Mouse (Mus musculus) intestine, embryonic 14.5 days (tissue): ENCODE measurements at regions not wholly inside any gene's neighbourhood (a gene's known extent, or its start where the extent isn't known, plus 50 kb on each side); places are given as distances from the start of the nearest gene placed in this dataset.

Source experiments
- ATAC-seq: fragments of 200-750 bp; cut with Nextera tagmentation; replicated peaks from 2 replicates; pipeline ENCODE4 v1.8.0; 2017; ENCODE audit warnings: low read depth, moderate number of reproducible peaks, moderate TSS enrichment, moderate library complexity; ENCODE audit not compliant: low FRiP score, low TSS enrichment
- DNase-seq: peaks from one replicate; pipeline ENCODE4 v3.0.0-alpha.2; 2018; ENCODE audit warnings: low spot score
- H3K27ac ChIP-seq: fragments of 300-500 bp; sonication (generic); 2 replicates; pipeline ENCODE4 v1.5.1; 2014; ENCODE audit warnings: low read depth, mild to moderate bottlenecking, control low read depth
- H3K27me3 ChIP-seq: fragments of 300-500 bp; sonication (generic); replicated peaks from 2 replicates; pipeline ENCODE4 v1.6.1; 2014; ENCODE audit warnings: low read length, control low read depth; ENCODE audit not compliant: control insufficient read depth, insufficient read depth
- H3K36me3 ChIP-seq: fragments of 300-500 bp; sonication (generic); 2 replicates; pipeline ENCODE4 v1.6.1; 2014; ENCODE audit warnings: low read length, control low read depth; ENCODE audit not compliant: control insufficient read depth, insufficient read depth
- H3K4me1 ChIP-seq: fragments of 300-500 bp; sonication (generic); replicated peaks from 2 replicates; pipeline ENCODE4 v1.6.1; 2014; ENCODE audit warnings: low read length, control low read depth, mixed read lengths; ENCODE audit not compliant: control insufficient read depth, insufficient read depth
- H3K4me2 ChIP-seq: fragments of 300-500 bp; sonication (generic); 2 replicates; pipeline ENCODE4 v1.6.1; 2014; ENCODE audit warnings: low read length
- H3K4me3 ChIP-seq: fragments of 300-500 bp; sonication (generic); 2 replicates; pipeline ENCODE4 v1.5.1; 2014; ENCODE audit warnings: low read depth, low read length, control low read depth, mixed read lengths
- H3K9ac ChIP-seq: fragments of 300-500 bp; sonication (generic); 2 replicates; pipeline ENCODE4 v1.6.1; 2014; ENCODE audit warnings: mild to moderate bottlenecking, low read length
- H3K9me3 ChIP-seq: fragments of 300-500 bp; sonication (generic); 2 replicates; pipeline ENCODE4 v1.6.1; 2016; ENCODE audit warnings: low read length, control low read depth; ENCODE audit not compliant: control insufficient read depth
- WGBS: fragments of 180-500 bp; shearing (Covaris S2); extraction: QIAGEN DNeasy Blood & Tissue Kit; methylation state at CpG from one replicate; pipeline ENCODE4 v1.1.7; 2014; 5-methylcytosine and 5-hydroxymethylcytosine counted together

DNA sequence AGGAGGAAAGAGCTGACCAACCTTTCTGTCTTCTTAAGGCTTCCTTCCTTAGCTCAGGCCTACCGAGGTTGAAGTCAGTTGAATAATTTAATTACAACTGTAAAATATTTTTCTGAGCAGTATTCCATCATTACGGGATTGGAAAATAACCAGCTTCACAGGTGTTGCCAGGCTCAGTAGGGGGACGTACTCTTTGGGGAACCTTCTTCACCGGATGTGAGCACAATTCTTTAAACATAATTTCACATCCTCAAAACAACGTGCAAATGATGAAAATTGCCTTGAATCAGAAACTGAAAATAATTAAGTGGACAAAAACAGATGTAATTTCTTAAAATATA, 515.9 kb downstream of the Tns3 start:
- Histone ChIP-seq H3K4me1 (no peaks in the 10 kb centered on the region), H3K9me3 (no peaks in the 10 kb centered on the region), H3K4me3 (no peak overlapping the region), H3K27me3 (no peaks in the 10 kb centered on the region), H3K36me3 (no peaks in the 10 kb centered on the region), H3K27ac (no peak overlapping the region), H3K9ac (no peak overlapping the region), H3K4me2 (no peak overlapping the region)
- WGBS: 83% methylated on average over 5 of the region's 5 CpGs
- ATAC-seq (no peak), DNase-seq (no peak)

DNA sequence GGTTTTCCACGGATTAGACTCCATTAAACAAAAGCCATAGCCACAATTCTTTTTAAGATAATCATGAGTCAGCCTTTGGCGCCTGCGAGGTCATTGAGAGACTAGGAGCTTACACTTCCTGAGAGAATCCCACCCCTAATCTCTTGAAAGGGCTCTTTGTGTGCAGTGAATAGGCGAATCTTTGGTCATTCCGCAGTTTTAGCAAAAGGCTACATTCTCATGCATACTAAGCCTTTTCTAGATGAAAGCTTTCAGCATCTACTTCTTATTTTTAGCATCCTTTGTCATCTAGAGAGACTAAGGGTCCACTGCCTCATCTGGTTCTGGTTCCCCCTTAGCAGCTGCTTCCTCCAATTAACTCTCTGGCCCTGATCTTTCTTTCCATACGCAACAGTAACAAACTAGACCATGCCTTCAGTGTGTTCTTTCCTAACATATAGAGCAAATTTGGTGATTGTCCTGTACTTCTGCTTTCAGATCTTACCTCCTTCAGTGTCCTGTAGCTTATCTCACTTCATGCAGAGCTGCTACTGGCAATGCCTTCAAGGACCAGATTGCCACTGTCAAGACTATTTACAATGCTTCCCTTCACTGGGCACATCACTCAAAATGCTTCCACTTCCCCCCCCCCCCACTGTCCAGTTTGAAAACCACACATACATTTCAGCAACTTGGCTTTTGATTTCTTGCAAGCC, 516.4 kb downstream of the Tns3 start:
- Histone ChIP-seq H3K27ac (no peak overlapping the region), H3K27me3 (no peaks in the 10 kb centered on the region), H3K4me2 (no peak overlapping the region), H3K9ac (no peak overlapping the region), H3K36me3 (no peaks in the 10 kb centered on the region), H3K4me3 (no peak overlapping the region), H3K9me3 (no peaks in the 10 kb centered on the region), H3K4me1 (no peaks in the 10 kb centered on the region)
- no peak for DNase-seq
- no peak for ATAC-seq
- WGBS: 61% methylated on average over 6 of the region's 6 CpGs

DNA sequence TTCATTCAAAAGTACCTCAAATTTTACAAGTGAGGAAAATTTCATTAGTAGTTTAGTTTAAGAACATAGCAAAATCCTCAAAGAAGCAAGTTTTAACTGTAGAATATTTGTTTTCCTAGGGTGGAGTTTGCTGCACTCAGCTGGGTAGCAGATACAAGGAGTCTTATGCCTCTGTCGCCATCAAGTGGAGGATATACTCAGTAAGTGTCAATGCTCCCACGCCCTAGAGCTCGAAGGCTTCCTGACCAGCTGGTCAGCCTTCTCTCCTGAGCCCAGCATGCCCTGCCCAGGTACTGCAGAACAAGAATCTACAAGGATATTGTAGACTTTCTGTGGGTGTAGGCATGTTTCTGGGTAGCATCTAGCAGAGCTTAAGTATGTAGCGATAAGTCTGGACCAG, 527.0 kb downstream of the Tns3 start:
- DNase-seq (no peak), ATAC-seq (0 out of 2 replicates have a peak, but pooled peaks have one; percentile 47)
- Histone ChIP-seq H3K36me3 (no peaks in the 10 kb centered on the region), H3K4me1 (no peaks in the 10 kb centered on the region), H3K27ac (no peak overlapping the region), H3K4me2 (no peak overlapping the region), H3K9ac (no peak overlapping the region), H3K4me3 (no peak overlapping the region), H3K9me3 (no peaks in the 10 kb centered on the region), H3K27me3 (no peaks in the 10 kb centered on the region)
- 37% methylated on average over 4 of the region's 4 CpGs for WGBS

- no peak overlapping the region for H3K4me2 ChIP-seq
- no peak overlapping the region for H3K4me3 ChIP-seq
- no peaks in the 10 kb centered on the region for H3K4me1 ChIP-seq
- no peaks in the 10 kb centered on the region for H3K36me3 ChIP-seq
- ATAC-seq (no peak), DNase-seq (no peak)
- no peak overlapping the region for H3K27ac ChIP-seq
- 77% methylated on average over 4 of the region's 4 CpGs for WGBS
- H3K9ac ChIP-seq: no peak overlapping the region
- H3K27me3 ChIP-seq: no peaks in the 10 kb centered on the region
- H3K9me3 ChIP-seq: no peaks in the 10 kb centered on the region
These were observed 527.7 kb downstream of the Tns3 start for GRCm38 (mm10) chr11:8136666-8137065.

DNA sequence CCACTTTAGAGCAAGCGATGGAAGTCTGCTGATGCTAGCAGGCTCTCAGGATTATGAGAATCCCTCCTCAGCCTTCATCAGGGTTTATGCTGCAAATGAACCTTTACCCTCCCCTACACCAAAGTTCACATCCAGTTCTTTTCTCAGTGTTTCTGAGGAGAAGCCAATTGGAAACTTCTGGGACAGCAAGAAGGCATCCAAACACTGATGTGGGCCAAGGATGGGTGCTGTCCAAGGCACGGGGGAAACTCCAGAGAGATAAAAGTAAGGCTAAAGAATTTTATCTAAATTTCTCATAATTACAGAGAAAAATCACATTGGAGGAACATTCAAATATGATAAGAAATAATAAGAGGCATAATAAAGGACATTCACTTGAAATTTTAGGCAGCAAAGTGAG, 555.0 kb downstream of the Tns3 start:
- 80% methylated on average over 2 of the region's 2 CpGs for whole genome bisulfite sequencing
- DNase-seq (no peak), ATAC-seq (no peak)
- Histone ChIP-seq H3K36me3 (no peaks in the 10 kb centered on the region), H3K4me3 (no peak overlapping the region), H3K27me3 (no peaks in the 10 kb centered on the region), H3K4me2 (no peak overlapping the region), H3K9ac (no peak overlapping the region), H3K9me3 (no peaks in the 10 kb centered on the region), H3K4me1 (no peaks in the 10 kb centered on the region), H3K27ac (no peak overlapping the region)

GRCm38 (mm10) chr11:8101091-8101490, 563.2 kb downstream of the Tns3 start:
- ATAC-seq (no peak), DNase-seq (no peak)
- Histone ChIP-seq H3K36me3 (no peaks in the 10 kb centered on the region), H3K9ac (no peak overlapping the region), H3K27me3 (no peaks in the 10 kb centered on the region), H3K27ac (no peak overlapping the region), H3K9me3 (no peaks in the 10 kb centered on the region), H3K4me2 (no peak overlapping the region), H3K4me3 (no peak overlapping the region), H3K4me1 (no peaks in the 10 kb centered on the region)
- 83% methylated on average over 7 of the region's 7 CpGs for WGBS

DNA sequence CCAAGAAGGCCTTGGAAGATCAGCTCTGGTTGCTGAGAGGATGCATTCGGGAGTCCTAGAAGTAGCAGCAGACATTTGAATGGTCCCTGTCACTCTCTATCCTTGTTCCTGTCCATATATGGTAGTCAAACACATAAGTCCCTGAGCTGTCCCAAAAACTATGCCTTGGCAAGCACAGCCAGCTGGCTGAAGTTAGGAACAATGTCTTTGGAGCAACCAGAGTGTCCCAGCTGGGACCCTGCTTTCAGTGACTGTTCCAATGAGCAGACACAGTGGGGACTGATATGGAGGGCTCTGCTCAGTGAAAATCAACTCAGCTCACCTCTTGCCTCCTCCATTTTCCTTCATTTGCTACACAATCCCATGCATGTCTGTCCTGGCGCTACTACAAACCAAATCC, 580.0 kb downstream of the Tns3 start:
- no peak for ATAC-seq
- WGBS: 89% methylated on average over 2 of the region's 2 CpGs
- Histone ChIP-seq H3K27me3 (no peaks in the 10 kb centered on the region), H3K4me3 (no peak overlapping the region), H3K9ac (no peak overlapping the region), H3K9me3 (no peaks in the 10 kb centered on the region), H3K27ac (no peak overlapping the region), H3K4me2 (no peak overlapping the region), H3K36me3 (no peaks in the 10 kb centered on the region), H3K4me1 (no peaks in the 10 kb centered on the region)
- DNase-seq: no peak

GRCm38 (mm10) chr11:8082811-8083210, 581.5 kb downstream of the Tns3 start:
- DNase-seq (no peak), ATAC-seq (no peak)
- Histone ChIP-seq H3K9me3 (no peaks in the 10 kb centered on the region), H3K4me2 (no peak overlapping the region), H3K9ac (no peak overlapping the region), H3K36me3 (no peaks in the 10 kb centered on the region), H3K4me3 (no peak overlapping the region), H3K4me1 (no peaks in the 10 kb centered on the region), H3K27me3 (no peaks in the 10 kb centered on the region), H3K27ac (no peak overlapping the region)
- WGBS: 91% methylated on average over 4 of the region's 6 CpGs

- 82% methylated on average over 1 of the region's 1 CpGs for WGBS
- Histone ChIP-seq H3K9ac (no peak overlapping the region), H3K4me3 (no peak overlapping the region), H3K9me3 (no peaks in the 10 kb centered on the region), H3K27me3 (no peaks in the 10 kb centered on the region), H3K4me2 (no peak overlapping the region), H3K27ac (no peak overlapping the region), H3K4me1 (no peaks in the 10 kb centered on the region), H3K36me3 (no peaks in the 10 kb centered on the region)
- DNase-seq (no peak), ATAC-seq (no peak)
These were observed 591.0 kb downstream of the Tns3 start for GRCm38 (mm10) chr11:8073321-8073720.
